Comparison of ENCODE assay signal across 9 mouse cellular contexts in the genomic region with DNA sequence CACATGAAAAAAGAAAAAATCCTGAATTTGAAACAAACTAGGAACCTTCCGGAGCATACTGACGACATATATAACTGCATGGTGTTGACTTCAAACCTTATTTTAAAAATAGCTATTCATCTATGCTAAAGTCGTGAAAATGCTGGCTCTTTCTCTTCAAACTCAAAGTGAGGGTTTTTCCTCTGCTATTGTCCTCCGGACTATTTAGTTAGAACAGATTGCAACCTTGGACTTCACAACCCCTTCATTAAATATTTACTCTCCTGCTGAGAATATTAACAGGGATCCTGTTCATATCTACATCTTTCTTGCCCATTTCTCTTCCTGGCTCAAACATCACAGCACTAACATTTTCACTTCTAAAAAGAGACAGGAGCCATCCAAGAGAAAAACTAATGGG.
DNase-seq lines count a peak whose midpoint lies in the region; ATAC-seq and TF ChIP-seq lines count a peak whose summit lies in the region.
"Had no signal": no experiment of that assay in that cellular context is flagged by ENCODE, and none has a peak within 500 bp of the region (broad histone marks: within the 10 kb centered on the region; RNA-seq: fewer than 3 reads in every experiment).

No protein-coding gene starts in this region.

- no peak for TF ChIP-seq POLR2A in heart, adult 2 months (IDR thresholded peaks at IDR 0.05; ENCODE audit: insufficient read depth, low read depth, low read length)
- no peak for TF ChIP-seq POLR2A in spleen, adult 2 months (IDR thresholded peaks at IDR 0.05; ENCODE audit: low read depth, low read length)

- no peak for TF ChIP-seq EP300 in heart, adult 2 months (IDR thresholded peaks at IDR 0.05; ENCODE audit: insufficient read depth, low read depth, low read length)

- peak overlapping the region; percentile 59 for H3K4me3 ChIP-seq in heart, adult 2 months
- peak overlapping the region; percentile 67; the same call in 1 of the 2 replicates for H3K4me3 ChIP-seq in spleen, adult 2 months (ENCODE audit: extremely low read depth, insufficient read depth, insufficient read length)
- peak overlapping the region; percentile 63 for H3K4me3 ChIP-seq in liver, embryonic 11.5 days (ENCODE audit: low read depth, low read length)
- peak overlapping the region; percentile 72 for H3K4me3 ChIP-seq in stomach, embryonic 16.5 days (replicated peaks; ENCODE audit: low read length)

- H3K36me3 ChIP-seq in heart, adult 2 months (ENCODE audit: control insufficient read depth, insufficient read depth, low read length) = no peaks in the 10 kb centered on the region
- H3K36me3 ChIP-seq in spleen, adult 2 months (ENCODE audit: control insufficient read depth, insufficient read depth, low read length) = no peaks in the 10 kb centered on the region
- no peaks in the 10 kb centered on the region for H3K36me3 ChIP-seq in liver, embryonic 11.5 days (ENCODE audit: control insufficient read depth, insufficient read depth, low read length)
- H3K36me3 ChIP-seq in stomach, embryonic 16.5 days (ENCODE audit: control insufficient read depth, insufficient read depth, low read length) = no peaks in the 10 kb centered on the region

- H3K9me3 ChIP-seq in liver, embryonic 11.5 days (ENCODE audit: control insufficient read depth, low read length) = no peaks in the 10 kb centered on the region
- no peaks in the 10 kb centered on the region for H3K9me3 ChIP-seq in stomach, embryonic 16.5 days (replicated peaks; ENCODE audit: control insufficient read depth, low read length)

- no peaks in the 10 kb centered on the region for H3K4me1 ChIP-seq in heart, adult 2 months (ENCODE audit: control insufficient read depth, insufficient read depth, low read length)
- H3K4me1 ChIP-seq in spleen, adult 2 months (ENCODE audit: control insufficient read depth, insufficient read depth, insufficient read length) = peaks cover 2% of the 10 kb centered on the region
- H3K4me1 ChIP-seq in liver, embryonic 11.5 days (replicated peaks; ENCODE audit: control insufficient read depth, insufficient read depth, low read length) = peaks cover 6% of the 10 kb centered on the region
- H3K4me1 ChIP-seq in stomach, embryonic 16.5 days (ENCODE audit: control insufficient read depth, insufficient read depth, low read length) = no peaks in the 10 kb centered on the region

- no peaks in the 10 kb centered on the region for H3K27me3 ChIP-seq in heart, adult 2 months (ENCODE audit: control insufficient read depth, insufficient read depth, low read length)
- peaks cover 5% of the 10 kb centered on the region; the same call in 1 of the 2 replicates for H3K27me3 ChIP-seq in spleen, adult 2 months (ENCODE audit: control insufficient read depth, insufficient read depth, low read length)
- H3K27me3 ChIP-seq in liver, embryonic 11.5 days (replicated peaks; ENCODE audit: control insufficient read depth, insufficient read depth, low read length) = no peaks in the 10 kb centered on the region; the same call in 1 of the 2 replicates
- no peaks in the 10 kb centered on the region for H3K27me3 ChIP-seq in stomach, embryonic 16.5 days (ENCODE audit: control insufficient read depth, insufficient read depth, low read length)

- intact Hi-C loops in heart, adult 2 months (cut with DNase I) = loop anchor here (5.0 to 10.0 kb wide), 3 partner anchors 104 to 687 kb away; partner anchors contain the start of genes 4930426L09Rik, Pip4k2a and Spag6
- intact Hi-C loops in heart, postnatal 25 days (cut with DNase I) = loop anchor here (5.0 to 10.0 kb wide), 6 partner anchors 84 to 689 kb away; partner anchors contain the start of genes 4930426L09Rik, Commd3, Dnajc1 and Mllt10

- no peak for TF ChIP-seq CTCF in heart, adult 2 months (IDR thresholded peaks at IDR 0.05)
- TF ChIP-seq CTCF in spleen, adult 2 months (IDR thresholded peaks at IDR 0.05; ENCODE audit: extremely low read depth, insufficient read depth, insufficient read length, insufficient replicate concordance) = no peak

- peak overlapping the region; percentile 74; the same call in 1 of the 2 replicates for H3K9ac ChIP-seq in heart, adult 2 months (ENCODE audit: low read depth, low read length)
- peak overlapping the region; percentile 62 for H3K9ac ChIP-seq in liver, embryonic 11.5 days (ENCODE audit: low read depth, low read length)
- H3K9ac ChIP-seq in stomach, embryonic 16.5 days (ENCODE audit: low read length) = peak overlapping the region; percentile 72

- DNase-seq in heart, adult 2 months = no peak
- no peak for DNase-seq in heart, postnatal 25 days (ENCODE audit: low spot score)
- no peak for DNase-seq in spleen, adult 2 months (ENCODE audit: low read depth in 1 of 2, low spot score in 2 of 2)
- DNase-seq in spleen, postnatal 36 days (ENCODE audit: low spot score in 2 of 2) = no peak
- DNase-seq in liver, embryonic 11.5 days (ENCODE audit: low spot score) = no peak
- no peak for DNase-seq in left cerebral cortex, adult 11 months (ENCODE audit: low spot score)
- no peak for DNase-seq in cerebellum, postnatal 10 days
- DNase-seq: cerebellum, adult 11-12 months had no signal

- peak overlapping the region; percentile 75 for H3K4me2 ChIP-seq in liver, embryonic 11.5 days
- H3K4me2 ChIP-seq in stomach, embryonic 16.5 days (ENCODE audit: low read depth, low read length) = peak overlapping the region; percentile 63

- 5% methylated on average over 4 of the region's 4 CpGs for whole genome bisulfite sequencing in heart, adult 2 months
- WGBS in spleen, adult 2 months = 11% methylated on average over 4 of the region's 4 CpGs
- 5% methylated on average over 4 of the region's 4 CpGs for WGBS in liver, embryonic 11.5 days
- WGBS in stomach, embryonic 16.5 days = under 1% methylated on average over 4 of the region's 4 CpGs

- no peak for ATAC-seq in liver, embryonic 11.5 days (replicated peaks; ENCODE audit: low FRiP score)
- no peak for ATAC-seq in stomach, embryonic 16.5 days (ENCODE audit: insufficient read depth, low FRiP score)

- peak overlapping the region; percentile 84; the same call in 1 of the 2 replicates for H3K27ac ChIP-seq in heart, adult 2 months
- no peak overlapping the region for H3K27ac ChIP-seq in spleen, adult 2 months (ENCODE audit: insufficient read depth, low read length)
- peak overlapping the region; percentile 19; the same call in 1 of the 2 replicates for H3K27ac ChIP-seq in liver, embryonic 11.5 days (ENCODE audit: low read depth, low read length)
- H3K27ac ChIP-seq in stomach, embryonic 16.5 days (ENCODE audit: low read length) = peak overlapping the region; percentile 84

- H3K79me2 ChIP-seq in heart, adult 2 months (replicated peaks; ENCODE audit: control insufficient read depth, insufficient read depth, low read length) = no peaks in the 10 kb centered on the region
